Mouse (Mus musculus) kidney, postnatal 0 days (tissue): ENCODE results near the gene Apob. TPM values are rescaled to one million over a fixed set of nuclear protein-coding genes. Genes with fewer than 3 reads are reported as not detected.

ENCODE experiments used
- ATAC-seq: fragments of 200-750 bp; cut with Nextera tagmentation; replicated peaks from 2 replicates; pipeline ENCODE4 v1.8.0; 2017; ENCODE audit warnings: low read depth, moderate number of reproducible peaks, moderate TSS enrichment, moderate library complexity; ENCODE audit not compliant: low FRiP score
- DNase-seq: peaks from one replicate; pipeline ENCODE4 v3.0.0-alpha.2; 2016; ENCODE audit warnings: low spot score
- H3K27ac ChIP-seq: fragments of 300-500 bp; sonication (generic); 2 replicates; pipeline ENCODE4 v1.5.1; 2014; ENCODE audit warnings: mild to moderate bottlenecking
- H3K27me3 ChIP-seq: fragments of 300-500 bp; sonication (generic); 2 replicates; pipeline ENCODE4 v1.6.1; 2014; ENCODE audit warnings: low read length, mixed read lengths; ENCODE audit not compliant: insufficient read depth
- H3K36me3 ChIP-seq: fragments of 300-500 bp; sonication (generic); 2 replicates; pipeline ENCODE4 v1.6.1; 2014; ENCODE audit warnings: low read length, mixed read lengths; ENCODE audit not compliant: insufficient read depth
- H3K4me1 ChIP-seq: fragments of 300-500 bp; sonication (generic); replicated peaks from 2 replicates; pipeline ENCODE4 v1.6.1; 2014; ENCODE audit warnings: antibody characterized with exemption, low read length, mixed read lengths; ENCODE audit not compliant: insufficient read depth
- H3K4me2 ChIP-seq: fragments of 300-500 bp; sonication (generic); 2 replicates; pipeline ENCODE4 v1.6.1; 2014; ENCODE audit warnings: mild to moderate bottlenecking, low read length, moderate library complexity, mixed read lengths
- H3K4me3 ChIP-seq: fragments of 300-500 bp; sonication (generic); replicated peaks from 2 replicates; pipeline ENCODE4 v1.5.1; 2014; ENCODE audit warnings: low read depth, low read length
- H3K9ac ChIP-seq: fragments of 300-500 bp; sonication (generic); 2 replicates; pipeline ENCODE4 v1.6.1; 2014; ENCODE audit warnings: low read depth, low read length
- H3K9me3 ChIP-seq: fragments of 300-500 bp; sonication (generic); replicated peaks from 2 replicates; pipeline ENCODE4 v1.6.1; 2016; ENCODE audit warnings: low read length, inconsistent platforms, mixed read lengths
- CTCF ChIP-seq: IDR thresholded peaks from 2 replicates; pipeline ENCODE4 v1.5.1; 2016; ENCODE audit warnings: antibody characterized with exemption, low read depth, mild to moderate bottlenecking, moderate library complexity
- WGBS: fragments of 180-500 bp; shearing (Covaris S2); extraction: QIAGEN DNeasy Blood & Tissue Kit; methylation state at CpG from one replicate; pipeline ENCODE4 v1.1.7; 2014; 5-methylcytosine and 5-hydroxymethylcytosine counted together
- polyA plus RNA-seq: library from polyadenylated mRNA; unstranded; fragments of >200 nt; fragmentation: Nextera tagmentation; extraction: Ambion mirVana; gene quantifications from 2 replicates; pipeline ENCODE4 v1.2.1, GENCODE M21; 2015

Apob gene
- polyA plus RNA-seq, 1 experiment from 2014 or later, result 0.03 TPM

- Histone ChIP-seq H3K4me3 (no peak overlapping the region), H3K9me3 (no peaks in the 10 kb centered on the region), H3K4me1 (no peaks in the 10 kb centered on the region), H3K9ac (no peak overlapping the region), H3K4me2 (no peak overlapping the region), H3K27ac (no peak overlapping the region), H3K36me3 (no peaks in the 10 kb centered on the region), H3K27me3 (no peaks in the 10 kb centered on the region)
- WGBS, result 76% methylated on average over 2 of the region's 2 CpGs
- no peak for ATAC-seq
- TF ChIP-seq CTCF, result no peak
- no peak for DNase-seq
Measured at GRCm38 (mm10) chr12:7967221-7967620, 10.2 kb upstream of the Apob start.

GRCm38 (mm10) chr12:7970301-7970700, 7.1 kb upstream of the Apob start:
- Histone ChIP-seq H3K4me3 (no peak overlapping the region), H3K4me2 (no peak overlapping the region), H3K27me3 (no peaks in the 10 kb centered on the region), H3K4me1 (no peaks in the 10 kb centered on the region), H3K9me3 (no peaks in the 10 kb centered on the region), H3K9ac (no peak overlapping the region), H3K36me3 (no peaks in the 10 kb centered on the region), H3K27ac (no peak overlapping the region)
- TF ChIP-seq CTCF, result no peak
- ATAC-seq, result no peak
- 90% methylated on average over 2 of the region's 2 CpGs for WGBS
- no peak for DNase-seq

DNA sequence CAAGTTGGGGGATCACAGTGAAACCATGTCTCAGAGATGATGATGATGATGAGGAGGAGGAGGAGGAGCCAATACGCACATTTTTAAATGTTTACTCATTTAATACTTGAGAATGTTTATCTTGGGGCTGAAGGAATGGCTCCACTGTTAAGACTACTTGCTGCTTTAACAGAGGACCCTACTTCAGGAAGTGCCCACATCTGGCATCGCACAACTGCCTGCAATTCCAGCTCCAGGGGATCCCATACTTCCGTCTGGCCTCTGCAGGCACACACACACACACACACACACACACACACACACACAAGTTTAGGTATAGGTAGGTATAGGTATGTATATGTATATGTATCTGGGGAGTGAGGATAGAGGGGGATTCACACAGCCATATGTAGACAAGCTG, 6.6 kb upstream of the Apob start:
- Histone ChIP-seq H3K9ac (no peak overlapping the region), H3K36me3 (no peaks in the 10 kb centered on the region), H3K4me2 (no peak overlapping the region), H3K27ac (no peak overlapping the region), H3K9me3 (no peaks in the 10 kb centered on the region), H3K27me3 (no peaks in the 10 kb centered on the region), H3K4me1 (no peaks in the 10 kb centered on the region), H3K4me3 (no peak overlapping the region)
- WGBS, result 86% methylated on average over 3 of the region's 3 CpGs
- DNase-seq (no peak), ATAC-seq (no peak)
- no peak for TF ChIP-seq CTCF

DNA sequence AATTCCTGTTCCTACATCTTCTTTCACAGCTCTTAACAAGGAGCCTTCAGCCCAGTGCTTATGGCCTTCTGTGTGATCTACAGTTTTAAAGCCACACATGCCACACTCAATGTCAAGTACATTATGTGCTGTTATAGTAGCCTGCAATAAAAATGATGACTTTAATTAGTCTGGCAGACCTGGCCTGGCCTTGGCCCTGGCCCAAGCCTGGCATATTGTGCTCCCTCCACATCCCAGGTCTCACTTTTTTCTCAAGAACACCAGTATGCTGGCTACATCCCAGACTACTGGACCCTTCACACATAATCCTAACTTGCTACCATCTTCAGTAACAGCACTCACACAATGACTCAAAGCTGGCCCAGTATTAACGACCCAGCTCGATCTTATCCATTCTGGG, 5.7 kb upstream of the Apob start:
- TF ChIP-seq CTCF, result no peak
- DNase-seq (no peak), ATAC-seq (no peak)
- WGBS, result 94% methylated on average over 2 of the region's 2 CpGs
- Histone ChIP-seq H3K36me3 (no peaks in the 10 kb centered on the region), H3K27ac (no peak overlapping the region), H3K27me3 (no peaks in the 10 kb centered on the region), H3K4me1 (no peaks in the 10 kb centered on the region), H3K4me2 (no peak overlapping the region), H3K4me3 (no peak overlapping the region), H3K9ac (no peak overlapping the region), H3K9me3 (no peaks in the 10 kb centered on the region)

- Histone ChIP-seq H3K27me3 (no peaks in the 10 kb centered on the region), H3K4me3 (no peak overlapping the region), H3K9me3 (no peaks in the 10 kb centered on the region), H3K9ac (no peak overlapping the region), H3K27ac (no peak overlapping the region), H3K4me1 (no peaks in the 10 kb centered on the region), H3K4me2 (no peak overlapping the region), H3K36me3 (no peaks in the 10 kb centered on the region)
- 51% methylated on average over 5 of the region's 5 CpGs for WGBS
- TF ChIP-seq CTCF, result no peak
- DNase-seq (no peak), ATAC-seq (no peak)
Measured at GRCm38 (mm10) chr12:7973773-7974322, 3.6 kb upstream of the Apob start.

DNA sequence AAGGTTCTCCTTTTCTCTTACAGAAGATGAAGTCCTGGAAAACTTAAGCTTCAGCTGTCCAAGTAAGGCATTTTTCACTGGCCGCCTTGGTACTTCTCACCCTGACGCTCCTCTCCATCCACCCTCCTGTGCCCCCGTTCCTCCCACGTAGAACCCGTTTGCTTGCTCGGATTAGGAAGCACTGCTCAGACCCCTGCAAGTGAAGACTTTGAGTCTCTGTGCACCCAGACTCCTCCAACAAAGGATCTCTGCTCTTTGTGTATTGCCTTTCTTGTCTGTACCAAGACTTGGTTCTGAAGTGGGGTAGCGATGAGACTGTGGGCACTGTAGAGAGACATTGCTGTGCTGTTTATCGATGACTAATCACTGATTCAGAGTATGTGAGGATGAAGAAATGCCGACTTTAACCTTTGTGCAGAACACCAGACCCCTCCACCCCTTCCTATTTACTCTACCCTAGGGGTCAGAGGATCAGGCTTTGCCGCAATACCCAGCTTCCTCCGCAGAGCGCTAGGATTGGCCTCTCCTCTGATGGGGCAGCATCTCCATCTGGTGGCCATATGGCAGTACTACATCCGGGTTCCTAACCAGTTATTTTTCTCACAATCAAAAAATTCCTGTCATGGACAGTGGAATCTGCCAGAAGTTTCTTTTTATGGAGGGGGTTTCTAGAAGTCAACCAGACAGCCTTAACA, 889 bp downstream of the Apob start:
- H3K4me3 ChIP-seq, result no peak overlapping the region
- H3K9me3 ChIP-seq, result no peaks in the 10 kb centered on the region
- H3K27me3 ChIP-seq, result no peaks in the 10 kb centered on the region
- H3K36me3 ChIP-seq, result no peaks in the 10 kb centered on the region
- no peaks in the 10 kb centered on the region for H3K4me1 ChIP-seq
- TF ChIP-seq CTCF, result peak; percentile 96
- no peak overlapping the region for H3K9ac ChIP-seq
- ATAC-seq (peak; percentile 75), DNase-seq (peak; percentile 83)
- H3K27ac ChIP-seq, result no peak overlapping the region
- H3K4me2 ChIP-seq, result no peak overlapping the region
- WGBS, result 51% methylated on average over 13 of the region's 13 CpGs
